Mouse (Mus musculus) central nervous system, embryonic 11.5 days (tissue): Measurements from ENCODE around the gene Krtap10-4. TPM values are rescaled to one million over a fixed set of nuclear protein-coding genes. Genes with fewer than 3 reads are reported as not detected.

Experiments
- polyA plus RNA-seq: library from polyadenylated mRNA; depleted of rRNA; stranded (reverse); fragments of >200 nt; gene quantifications from 2 replicates; pipeline ENCODE4 v1.2.3, GENCODE M21; 2012; rRNA removed

Gene Krtap10-4
- not detected in 2 replicates for polyA plus RNA-seq

GRCm38 (mm10) chr10:77826951-77827350 is at the start of gene Krtap10-4:
Krtap10-4 (minus strand) TSS chr10:77827095.

GRCm38 (mm10) chr10:77861675-77862074 is 34.8 kb upstream of the Krtap10-4 start, which contains the start of gene Gm3285:
Gm3285 (plus strand) TSS chr10:77861975.

GRCm38 (mm10) chr10:77852559-77852958 is 25.7 kb upstream of the Krtap10-4 start, which contains the start of gene Gm10318:
Gm10318 (plus strand) TSS chr10:77852859.

GRCm38 (mm10) chr10:77846503-77846902 is 19.6 kb upstream of the Krtap10-4 start, which contains the start of gene Gm36176:
Gm36176 (plus strand) TSS chr10:77846803.

GRCm38 (mm10) chr10:77835647-77836046 is 8.8 kb upstream of the Krtap10-4 start, which contains the start of gene Krtap10-10:
Krtap10-10 (plus strand) TSS chr10:77835947.

GRCm38 (mm10) chr10:77814382-77814781 is 12.5 kb downstream of the Krtap10-4 start, which contains the start of gene Gm2696:
Gm2696 (plus strand) TSS chr10:77814682.

GRCm38 (mm10) chr10:77811743-77812142 is 15.2 kb downstream of the Krtap10-4 start, which contains the start of gene Gm9507:
Gm9507 (minus strand) TSS chr10:77811843.

GRCm38 (mm10) chr10:77798921-77799508 is 27.9 kb downstream of the Krtap10-4 start, which contains the start of gene Gm19668:
Gm19668 (minus strand) TSS chr10:77799133.

GRCm38 (mm10) chr10:77794976-77795375 is 31.9 kb downstream of the Krtap10-4 start, which contains the start of gene Gm9639:
Gm9639 (minus strand) TSS chr10:77795076.

GRCm38 (mm10) chr10:77787876-77788275 is 39.0 kb downstream of the Krtap10-4 start, which contains the start of gene Gm7137:
Gm7137 (minus strand) TSS chr10:77788200.

GRCm38 (mm10) chr10:77782442-77782841 is 44.5 kb downstream of the Krtap10-4 start, which contains the start of gene Gm3250:
Gm3250 (minus strand) TSS chr10:77782542.

GRCm38 (mm10) chr10:77776844-77777243 is 50.1 kb downstream of the Krtap10-4 start, which contains the start of gene Gm7138:
Gm7138 (minus strand) TSS chr10:77776944.

Other genes with a start within 250 kb of the Krtap10-4 start
- gene Pttg1ip, start 245.4 kb downstream of the Krtap10-4 start, polyA plus RNA-seq, result 66.2 and 75.4 TPM in 2 replicates
- gene Sumo3, start 221.0 kb downstream of the Krtap10-4 start, polyA plus RNA-seq, result 343 and 431 TPM in 2 replicates
- gene Gm49325, start 220.9 kb downstream of the Krtap10-4 start, polyA plus RNA-seq, result 75.0 and 115 TPM in 2 replicates
- 58.8 and 134 TPM in 2 replicates for gene Ube2g2, start 204.8 kb downstream of the Krtap10-4 start, polyA plus RNA-seq
- 0.92 and 1.3 TPM in 2 replicates for gene Tspear, start 140.5 kb downstream of the Krtap10-4 start, polyA plus RNA-seq
- not detected in 2 replicates for gene Gm19402, start 136.3 kb downstream of the Krtap10-4 start, polyA plus RNA-seq
- gene Gm9508, start 129.9 kb downstream of the Krtap10-4 start, polyA plus RNA-seq, result not detected in 2 replicates
- not detected in 2 replicates for gene Gm10272, start 120.5 kb downstream of the Krtap10-4 start, polyA plus RNA-seq
- gene Gm10024, start 115.6 kb downstream of the Krtap10-4 start, polyA plus RNA-seq, result not detected in 2 replicates
- not detected in 2 replicates for gene Gm10142, start 111.3 kb downstream of the Krtap10-4 start, polyA plus RNA-seq
- gene Krtap12-1, start 106.5 kb downstream of the Krtap10-4 start, polyA plus RNA-seq, result not detected in 2 replicates
- gene Gm10100, start 100.6 kb downstream of the Krtap10-4 start, polyA plus RNA-seq, result not detected in 2 replicates
- not detected in 2 replicates for gene Gm18596, start 84.5 kb downstream of the Krtap10-4 start, polyA plus RNA-seq
- gene Gm9736, start 75.7 kb downstream of the Krtap10-4 start, polyA plus RNA-seq, result not detected in 2 replicates
- gene Gm3233, start 67.4 kb downstream of the Krtap10-4 start, polyA plus RNA-seq, result not detected in 2 replicates
- gene Gm3238, start 55.8 kb downstream of the Krtap10-4 start, polyA plus RNA-seq, result not detected in 2 replicates
- gene Gm7138, start 50.2 kb downstream of the Krtap10-4 start, polyA plus RNA-seq, result not detected in 2 replicates
- not detected in 2 replicates for gene Gm3250, start 44.6 kb downstream of the Krtap10-4 start, polyA plus RNA-seq
- not detected in 2 replicates for gene Gm7137, start 38.9 kb downstream of the Krtap10-4 start, polyA plus RNA-seq
- gene Gm9639, start 32.0 kb downstream of the Krtap10-4 start, polyA plus RNA-seq, result not detected in 2 replicates
- gene Gm19668, start 28.0 kb downstream of the Krtap10-4 start, polyA plus RNA-seq, result not detected in 2 replicates
- gene Gm9507, start 15.3 kb downstream of the Krtap10-4 start, polyA plus RNA-seq, result 0.08 TPM in 1 of 2 replicates, not detected in the other
- not detected in 2 replicates for gene Gm2696, start 12.4 kb downstream of the Krtap10-4 start, polyA plus RNA-seq
- gene Krtap10-10, start 8.9 kb upstream of the Krtap10-4 start, polyA plus RNA-seq, result not detected in 2 replicates
- gene Gm36176, start 19.7 kb upstream of the Krtap10-4 start, polyA plus RNA-seq, result not detected in 2 replicates
- 0.06 TPM in 1 of 2 replicates, not detected in the other for gene Gm10318, start 25.8 kb upstream of the Krtap10-4 start, polyA plus RNA-seq
- gene Gm3285, start 34.9 kb upstream of the Krtap10-4 start, polyA plus RNA-seq, result not detected in 2 replicates
- 2.4 and 3.4 TPM in 2 replicates for gene Lrrc3, start 75.4 kb upstream of the Krtap10-4 start, polyA plus RNA-seq
- 0.83 and 1.2 TPM in 2 replicates for gene Trpm2, start 143.5 kb upstream of the Krtap10-4 start, polyA plus RNA-seq
- gene 1810043G02Rik, start 151.4 kb upstream of the Krtap10-4 start, polyA plus RNA-seq, result 38.5 and 61.8 TPM in 2 replicates
- gene Pfkl, start 183.0 kb upstream of the Krtap10-4 start, polyA plus RNA-seq, result 104 and 106 TPM in 2 replicates
- 0.02 TPM in 1 of 2 replicates, not detected in the other for gene Dnmt3l, start 214.9 kb upstream of the Krtap10-4 start, polyA plus RNA-seq
- gene Aire, start 216.5 kb upstream of the Krtap10-4 start, polyA plus RNA-seq, result 1.1 and 1.2 TPM in 2 replicates
- gene Icosl, start 242.2 kb upstream of the Krtap10-4 start, polyA plus RNA-seq, result 1.8 and 3.1 TPM in 2 replicates